20 mouse cellular contexts compared by ENCODE assay signal in the genomic region with DNA sequence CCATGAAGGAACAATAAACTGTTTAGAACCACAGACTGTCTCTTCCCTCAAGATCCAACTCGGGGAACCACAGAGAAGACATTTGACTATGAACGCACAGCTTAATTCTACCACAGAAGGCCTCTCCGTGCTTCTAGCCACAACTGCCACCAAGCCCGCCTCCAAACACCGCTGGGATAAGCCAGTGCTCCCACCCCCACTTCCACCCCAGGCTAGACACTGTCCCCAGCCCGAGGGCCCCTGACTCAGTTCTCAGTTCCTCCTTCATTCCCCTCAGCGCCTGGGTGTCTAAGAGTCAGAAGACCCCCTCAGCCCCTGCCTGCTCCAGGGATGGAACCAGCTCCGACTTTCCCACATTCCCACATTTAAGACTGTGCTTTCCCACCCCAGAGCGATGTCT. TPM values are rescaled to one million over a fixed set of nuclear protein-coding genes. Genes with fewer than 3 reads are reported as not detected.
DNase-seq lines count a peak whose midpoint lies in the region; ATAC-seq lines count a peak whose summit lies in the region.
"Had no signal": no experiment of that assay in that cellular context is flagged by ENCODE, and none has a peak within 500 bp of the region (broad histone marks: within the 10 kb centered on the region; RNA-seq: fewer than 3 reads in every experiment).

No protein-coding gene starts in this region.

- H3K9ac ChIP-seq in liver, embryonic 11.5 days (ENCODE audit: low read depth, low read length): no peak overlapping the region
- H3K9ac ChIP-seq: embryonic facial prominence, embryonic 13.5 days; forebrain, embryonic 12.5 days; heart, embryonic 15.5 days; hindbrain, embryonic 13.5 days had no signal

- DNase-seq in liver, embryonic 11.5 days (ENCODE audit: low spot score): no peak
- DNase-seq in thymus, postnatal 25 days: no peak
- DNase-seq in adipocyte (ENCODE audit: low spot score): no peak
- DNase-seq: adrenal gland, postnatal 10 days; cerebellum, adult 11-12 months; cerebellum, adult 9-10 months; cerebellum, postnatal 25 days; gastrocnemius, postnatal 14 days; heart, adult 11 months; heart, postnatal 14 days had no signal

- H3K4me1 ChIP-seq in megakaryocyte, embryonic 14.5 days: peaks cover 71% of the 10 kb centered on the region
- peaks cover 8% of the 10 kb centered on the region for H3K4me1 ChIP-seq in liver, embryonic 11.5 days (replicated peaks; ENCODE audit: control insufficient read depth, insufficient read depth, low read length)
- H3K4me1 ChIP-seq: forebrain, embryonic 12.5 days; hindbrain, embryonic 13.5 days had no signal

- H3K27ac ChIP-seq in liver, embryonic 11.5 days (ENCODE audit: low read depth, low read length): peak overlapping the region; percentile 13
- H3K27ac ChIP-seq: embryonic facial prominence, embryonic 13.5 days; forebrain, embryonic 12.5 days; heart, embryonic 15.5 days; hindbrain, embryonic 13.5 days had no signal

- no peaks in the 10 kb centered on the region for H3K9me3 ChIP-seq in megakaryocyte, embryonic 14.5 days
- H3K9me3 ChIP-seq in liver, embryonic 11.5 days (ENCODE audit: control insufficient read depth, low read length): no peaks in the 10 kb centered on the region
- H3K9me3 ChIP-seq: embryonic facial prominence, embryonic 13.5 days; forebrain, embryonic 12.5 days; G1E; heart, embryonic 15.5 days; hindbrain, embryonic 13.5 days had no signal

- H3K4me3 ChIP-seq in megakaryocyte, embryonic 14.5 days (replicated peaks): peak overlapping the region; percentile 53
- no peak overlapping the region for H3K4me3 ChIP-seq in liver, embryonic 11.5 days (ENCODE audit: low read depth, low read length)
- H3K4me3 ChIP-seq: embryonic facial prominence, embryonic 13.5 days; forebrain, embryonic 12.5 days; heart, embryonic 15.5 days; hindbrain, embryonic 13.5 days had no signal

- WGBS in liver, embryonic 11.5 days: 60% methylated on average over 9 of the region's 9 CpGs

- no peak for ATAC-seq in megakaryocyte, adult 5-6 weeks (ENCODE audit: poor library complexity, severe bottlenecking)
- peak; percentile 67 for ATAC-seq in common myeloid progenitor, adult 5-6 weeks (replicated peaks; ENCODE audit: low read depth, poor library complexity, severe bottlenecking)
- ATAC-seq in liver, embryonic 11.5 days (replicated peaks; ENCODE audit: low FRiP score): no peak
- ATAC-seq: forebrain, embryonic 16.5 days had no signal

- no peak overlapping the region for H3K4me2 ChIP-seq in liver, embryonic 11.5 days
- H3K4me2 ChIP-seq: embryonic facial prominence, embryonic 13.5 days; forebrain, embryonic 12.5 days; heart, embryonic 11.5 days; heart, embryonic 15.5 days; hindbrain, embryonic 13.5 days had no signal

- H3K27me3 ChIP-seq in megakaryocyte, embryonic 14.5 days (replicated peaks): no peaks in the 10 kb centered on the region
- no peaks in the 10 kb centered on the region for H3K27me3 ChIP-seq in liver, embryonic 11.5 days (replicated peaks; ENCODE audit: control insufficient read depth, insufficient read depth, low read length)
- H3K27me3 ChIP-seq: embryonic facial prominence, embryonic 13.5 days; forebrain, embryonic 12.5 days; heart, embryonic 15.5 days; hindbrain, embryonic 13.5 days had no signal

- peaks cover 94% of the 10 kb centered on the region for H3K36me3 ChIP-seq in megakaryocyte, embryonic 14.5 days (replicated peaks; ENCODE audit: low read length)
- no peaks in the 10 kb centered on the region for H3K36me3 ChIP-seq in liver, embryonic 11.5 days (ENCODE audit: control insufficient read depth, insufficient read depth, low read length)
- H3K36me3 ChIP-seq: embryonic facial prominence, embryonic 13.5 days; forebrain, embryonic 12.5 days; G1E; heart, embryonic 15.5 days; hindbrain, embryonic 13.5 days had no signal

RNA-seq across cellular contexts. Expression of gene Pecam1, which starts 48.8 kb away (rescaled TPM):
- polyA plus RNA-seq in megakaryocyte, embryonic 14.5 days (2012; ENCODE audit: insufficient read depth, low replicate concordance): 1.3 and 13.6 TPM in 2 replicates
- total RNA-seq in megakaryocyte, adult 5-6 weeks (2015): 25.0 and 26.2 TPM in 2 replicates
- 22.6 and 24.4 TPM in 2 replicates for total RNA-seq in megakaryocyte, adult 5-6 weeks (2017)
- 42.0 and 56.8 TPM in 2 replicates for total RNA-seq in common myeloid progenitor, adult 5-6 weeks (2017)
- 17.8 and 18.0 TPM in 2 replicates for polyA plus RNA-seq in liver, embryonic 11.5 days (2014; fragmentation: Nextera tagmentation; extraction: Ambion mirVana)
- polyA plus RNA-seq: G1E had no signal

RNA-seq across cellular contexts. Expression of gene Milr1, which starts 49.4 kb away (rescaled TPM):
- 1.2 TPM in 1 of 2 replicates, not detected in the other for polyA plus RNA-seq in megakaryocyte, embryonic 14.5 days (2012; ENCODE audit: insufficient read depth, low replicate concordance)
- total RNA-seq in megakaryocyte, adult 5-6 weeks (2015): 195 and 212 TPM in 2 replicates
- 204 and 237 TPM in 2 replicates for total RNA-seq in megakaryocyte, adult 5-6 weeks (2017)
- 54.7 and 67.1 TPM in 2 replicates for total RNA-seq in common myeloid progenitor, adult 5-6 weeks (2017)
- polyA plus RNA-seq in liver, embryonic 11.5 days (2014; fragmentation: Nextera tagmentation; extraction: Ambion mirVana): 2.3 and 2.4 TPM in 2 replicates
